Mouse (Mus musculus): ENCODE results near the gene Bpifc.

Gene Bpifc

GRCm38 (mm10) chr10:86011781-86012180, at the start of gene Bpifc:
Bpifc (minus strand) TSS chr10:86011895.
- DNase-seq (ENCODE audit: low spot score in 2 of 2), result no peak

GRCm38 (mm10) chr10:86060267-86060666, 48.6 kb upstream of the Bpifc start:
- no peak for DNase-seq (ENCODE audit: low spot score in 2 of 2)

- DNase-seq (ENCODE audit: low spot score in 2 of 2), result no peak
Observed at GRCm38 (mm10) chr10:86057712-86058111, 46.0 kb upstream of the Bpifc start.

GRCm38 (mm10) chr10:86057286-86057685, 45.6 kb upstream of the Bpifc start:
- no peak for DNase-seq (ENCODE audit: low spot score in 2 of 2)

- DNase-seq (ENCODE audit: low spot score in 2 of 2), result no peak
Observed at GRCm38 (mm10) chr10:86056297-86056903, 44.7 kb upstream of the Bpifc start.

GRCm38 (mm10) chr10:86052818-86053522, 41.3 kb upstream of the Bpifc start:
- no peak for DNase-seq (ENCODE audit: low spot score in 2 of 2)

GRCm38 (mm10) chr10:86050522-86050921, 38.8 kb upstream of the Bpifc start:
- no peak for DNase-seq (ENCODE audit: low spot score in 2 of 2)

GRCm38 (mm10) chr10:86047786-86048185, 36.1 kb upstream of the Bpifc start:
- no peak for DNase-seq (ENCODE audit: low spot score in 2 of 2)

- DNase-seq (ENCODE audit: low spot score in 2 of 2), result no peak
Observed at GRCm38 (mm10) chr10:86046371-86046770, 34.7 kb upstream of the Bpifc start.

- no peak for DNase-seq (ENCODE audit: low spot score in 2 of 2)
Observed at GRCm38 (mm10) chr10:86044066-86044465, 32.4 kb upstream of the Bpifc start.

- DNase-seq (ENCODE audit: low spot score in 2 of 2), result no peak
Observed at GRCm38 (mm10) chr10:86043651-86044050, 32.0 kb upstream of the Bpifc start.

- DNase-seq (ENCODE audit: low spot score in 2 of 2), result no peak
Observed at GRCm38 (mm10) chr10:86034007-86034728, 22.5 kb upstream of the Bpifc start.

GRCm38 (mm10) chr10:86032517-86032916, 20.8 kb upstream of the Bpifc start:
- DNase-seq (ENCODE audit: low spot score in 2 of 2), result no peak

- no peak for DNase-seq (ENCODE audit: low spot score in 2 of 2)
Observed at GRCm38 (mm10) chr10:86030743-86031142, 19.0 kb upstream of the Bpifc start.

GRCm38 (mm10) chr10:86026807-86027206, 15.1 kb upstream of the Bpifc start:
- peak; percentile 33 to 59 for DNase-seq (ENCODE audit: low spot score in 2 of 2)

GRCm38 (mm10) chr10:86026354-86026753, 14.7 kb upstream of the Bpifc start:
- no peak for DNase-seq (ENCODE audit: low spot score in 2 of 2)

GRCm38 (mm10) chr10:86025906-86026305, 14.2 kb upstream of the Bpifc start:
- DNase-seq (ENCODE audit: low spot score in 2 of 2), result no peak

- DNase-seq (ENCODE audit: low spot score in 2 of 2), result no peak
Observed at GRCm38 (mm10) chr10:86023149-86023548, 11.5 kb upstream of the Bpifc start.

- DNase-seq (ENCODE audit: low spot score in 2 of 2), result no peak
Observed at GRCm38 (mm10) chr10:86022474-86022816, 10.8 kb upstream of the Bpifc start.

- peak; percentile 91 to 94 for DNase-seq (ENCODE audit: low spot score in 2 of 2)
Observed at GRCm38 (mm10) chr10:86021749-86022473, 10.2 kb upstream of the Bpifc start, which contains the start of gene Fbxo7. Fbxo7 (plus strand) TSS chr10:86021972.

GRCm38 (mm10) chr10:86021408-86021748, 9.7 kb upstream of the Bpifc start:
- DNase-seq (ENCODE audit: low spot score in 2 of 2), result no peak

- DNase-seq (ENCODE audit: low spot score in 2 of 2), result no peak
Observed at GRCm38 (mm10) chr10:86018813-86019212, 7.1 kb upstream of the Bpifc start.
